ENCODE assay signal across 26 mouse cellular contexts in the genomic region with DNA sequence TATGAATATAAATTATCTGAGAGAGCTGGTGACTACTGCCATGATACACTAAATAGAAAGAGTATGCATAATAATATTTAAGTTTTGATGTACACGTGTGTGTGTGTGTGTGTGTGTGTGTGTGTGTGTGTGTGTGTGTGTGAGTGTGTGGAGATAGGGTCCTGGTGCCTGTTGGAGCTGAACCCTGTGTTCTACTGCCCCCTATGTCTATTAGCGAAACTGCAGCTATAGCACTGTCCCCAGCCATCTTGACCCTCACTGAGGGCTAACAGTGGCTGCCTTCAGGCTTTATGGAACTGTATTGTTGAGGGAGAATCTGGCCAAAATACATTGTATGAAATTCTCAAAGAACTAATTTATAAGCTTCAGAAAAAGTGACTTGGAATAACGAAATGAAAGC.
DNase-seq lines count a peak whose midpoint lies in the region; ATAC-seq and TF ChIP-seq lines count a peak whose summit lies in the region.
"Had no signal": no experiment of that assay in that cellular context is flagged by ENCODE, and none has a peak within 500 bp of the region (broad histone marks: within the 10 kb centered on the region; RNA-seq: fewer than 3 reads in every experiment).

No protein-coding gene starts in this region.

- no peak for DNase-seq in kidney, postnatal 0 days (ENCODE audit: low spot score)
- no peak for DNase-seq in kidney, adult 9 months
- DNase-seq in 416B (ENCODE audit: low read depth): peak; percentile 16
- peak; percentile 37 for DNase-seq in CH12.LX (ENCODE audit: extremely low read depth)
- peak; percentile 9 for DNase-seq in NIH3T3 (ENCODE audit: low read depth)
- DNase-seq in urinary bladder, postnatal 4 days (ENCODE audit: low spot score in 2 of 2): no peak
- no peak for DNase-seq in thymus, postnatal 36 days
- DNase-seq in cerebellum, adult 9-10 months: no peak
- DNase-seq: adrenal gland, adult 8-10 months; cerebellum, adult 18-20 months; cerebellum, postnatal 25 days; gastrocnemius, postnatal 14 days; heart, adult 11 months; kidney, adult 2 months; kidney, postnatal 14 days; lung, adult 2 months; lung, postnatal 36 days; thymus, adult 18-20 months had no signal

- no peak overlapping the region for H3K9ac ChIP-seq in kidney, postnatal 0 days (ENCODE audit: low read depth, low read length)
- H3K9ac ChIP-seq in CH12.LX (ENCODE audit: insufficient read depth, low read depth): no peak overlapping the region
- H3K9ac ChIP-seq: midbrain, embryonic 13.5 days; neural tube, embryonic 12.5 days had no signal

- H3K36me3 ChIP-seq in kidney, postnatal 0 days (ENCODE audit: insufficient read depth, low read length): no peaks in the 10 kb centered on the region
- no peaks in the 10 kb centered on the region for H3K36me3 ChIP-seq in CH12.LX (replicated peaks in 1 of 2; ENCODE audit: control insufficient read depth in 1 of 2, insufficient read depth in 1 of 2, low read length in 1 of 2)
- H3K36me3 ChIP-seq: forebrain, embryonic 10.5 days; hindbrain, embryonic 10.5 days; limb, embryonic 10.5 days; midbrain, embryonic 13.5 days; neural tube, embryonic 12.5 days had no signal

- 65% methylated on average over 3 of the region's 3 CpGs for WGBS in kidney, postnatal 0 days

- dilution Hi-C loops in CH12.LX (cut with MboI; ENCODE audit: extremely low pct_ligation_motif_present, extremely low pct_unique_long_range_greater_than_20kb, low sequenced_read_pairs): no loop called here

- no peak overlapping the region for H3K27ac ChIP-seq in kidney, postnatal 0 days
- no peak overlapping the region for H3K27ac ChIP-seq in CH12.LX (ENCODE audit: insufficient read depth, low read depth)
- H3K27ac ChIP-seq: forebrain, embryonic 10.5 days; hindbrain, embryonic 10.5 days; limb, embryonic 10.5 days; midbrain, embryonic 13.5 days; neural tube, embryonic 12.5 days had no signal

- no peaks in the 10 kb centered on the region for H3K79me2 ChIP-seq in CH12.LX (replicated peaks; ENCODE audit: control insufficient read depth, extremely low read depth, insufficient read depth, poor library complexity, severe bottlenecking)

- ATAC-seq in kidney, postnatal 0 days (replicated peaks; ENCODE audit: low FRiP score, low read depth): no peak
- ATAC-seq: forebrain, embryonic 16.5 days; midbrain, embryonic 13.5 days had no signal

- no peaks in the 10 kb centered on the region for H3K4me1 ChIP-seq in kidney, postnatal 0 days (replicated peaks; ENCODE audit: insufficient read depth, low read length)
- no peaks in the 10 kb centered on the region for H3K4me1 ChIP-seq in CH12.LX (ENCODE audit: control insufficient read depth in 1 of 2, insufficient read depth in 2 of 2)
- H3K4me1 ChIP-seq: forebrain, embryonic 10.5 days; hindbrain, embryonic 10.5 days; limb, embryonic 10.5 days; megakaryocyte, embryonic 14.5 days; midbrain, embryonic 13.5 days; neural tube, embryonic 12.5 days had no signal

- peak; percentile 62 for TF ChIP-seq RAD21 in CH12.LX (IDR thresholded peaks at IDR 0.05; ENCODE audit: low read depth, low read length)

- TF ChIP-seq EP300 in CH12.LX (IDR thresholded peaks at IDR 0.05; ENCODE audit: low read length): no peak

- H3K9me3 ChIP-seq in kidney, postnatal 0 days (replicated peaks; ENCODE audit: low read length): no peaks in the 10 kb centered on the region
- H3K9me3 ChIP-seq in CH12.LX (replicated peaks; ENCODE audit: low read length): no peaks in the 10 kb centered on the region
- H3K9me3 ChIP-seq: forebrain, embryonic 10.5 days; hindbrain, embryonic 10.5 days; limb, embryonic 10.5 days; megakaryocyte, embryonic 14.5 days; midbrain, embryonic 13.5 days; neural tube, embryonic 12.5 days had no signal

- peak; percentile 13; the same call in 1 of the 2 replicates for TF ChIP-seq CTCF in kidney, postnatal 0 days (IDR thresholded peaks at IDR 0.05; ENCODE audit: low read depth)
- TF ChIP-seq CTCF in CH12.LX (conservative IDR thresholded peaks at IDR 0.05 in 1 of 2, IDR thresholded peaks at IDR 0.05 in 1 of 2; ENCODE audit: low read depth in 2 of 2, low read length in 2 of 2): peak in 1 of 2 experiments; percentile 73; a peak in 2 of 4 replicates

- in situ Hi-C loops in CH12.LX (cut with MboI; ENCODE audit: low pct_ligation_motif_present, low pct_unique_long_range_greater_than_20kb, low sequenced_read_pairs): no loop called here

- no peak overlapping the region for H3K4me3 ChIP-seq in kidney, postnatal 0 days (replicated peaks; ENCODE audit: low read depth, low read length)
- no peak overlapping the region for H3K4me3 ChIP-seq in CH12.LX (replicated peaks in 1 of 3; ENCODE audit: low read depth in 2 of 3, low read length in 2 of 3, poor library complexity in 1 of 3)
- H3K4me3 ChIP-seq: forebrain, embryonic 10.5 days; hindbrain, embryonic 10.5 days; limb, embryonic 10.5 days; megakaryocyte, embryonic 14.5 days; midbrain, embryonic 13.5 days; neural tube, embryonic 12.5 days had no signal

- no peaks in the 10 kb centered on the region for H3K27me3 ChIP-seq in kidney, postnatal 0 days (ENCODE audit: insufficient read depth, low read length)
- H3K27me3 ChIP-seq in CH12.LX (replicated peaks): peaks cover 4% of the 10 kb centered on the region
- H3K27me3 ChIP-seq: megakaryocyte, embryonic 14.5 days; midbrain, embryonic 13.5 days; neural tube, embryonic 12.5 days had no signal

- H3K4me2 ChIP-seq in kidney, postnatal 0 days (ENCODE audit: low read length): no peak overlapping the region
- H3K4me2 ChIP-seq in CH12.LX (ENCODE audit: insufficient read depth, low read depth, poor library complexity, severe bottlenecking): peak overlapping the region; percentile 37; the same call in 1 of the 2 replicates
- H3K4me2 ChIP-seq: heart, embryonic 11.5 days; midbrain, embryonic 13.5 days; neural tube, embryonic 12.5 days had no signal

- TF ChIP-seq POLR2A in CH12.LX (IDR thresholded peaks at IDR 0.05; ENCODE audit: low read depth, low read length): no peak

TF ChIP-seq in CH12.LX, 34 proteins besides CTCF, POLR2A, EP300 and RAD21:
- TF ChIP-seq TCF12 (IDR thresholded peaks at IDR 0.05; ENCODE audit: low read depth, low read length): no peak
- TF ChIP-seq SMC3 (IDR thresholded peaks at IDR 0.05; ENCODE audit: low read depth, low read length): peak; percentile 39

Comparison
In these comparisons a context has a peak if more than half of its experiments do, and no peak if none do; other contexts are left out.
1. DNase-seq: peak in 416B (single experiment), CH12.LX (single experiment) and NIH3T3 (single experiment); none in kidney, postnatal 0 days (single experiment), kidney, adult 9 months (single experiment), urinary bladder, postnatal 4 days (0 of 2), thymus, postnatal 36 days (0 of 2) and cerebellum, adult 9-10 months (single experiment).